Mouse (Mus musculus) left cerebral cortex, postnatal 10 days (tissue): Measurements from ENCODE around the gene Dab2. TPM values are rescaled to one million over a fixed set of nuclear protein-coding genes. Genes with fewer than 3 reads are reported as not detected.

Source experiments
- DNase-seq, 2 experiments: peaks; one replicate each; pipeline ENCODE4 v3.0.0; 2021 to 2022; ENCODE audit warnings: low spot score in 2 of 2, mixed read lengths in 1 of 2; ENCODE audit errors: extremely low spot score in 1 of 2
- intact Hi-C: fragments of 180-260 bp; cut with DNase I; formaldehyde crosslinking; loops from one replicate; pipeline ENCODE4 v1.15.1; 2025
- total RNA-seq, 2 experiments: library from RNA; stranded (reverse); gene quantifications; 2 replicates each; pipeline ENCODE4 v1.2.3; 2021

Gene Dab2
- total RNA-seq: 10 to 100 TPM; 17.0 to 26.1 TPM

DNA sequence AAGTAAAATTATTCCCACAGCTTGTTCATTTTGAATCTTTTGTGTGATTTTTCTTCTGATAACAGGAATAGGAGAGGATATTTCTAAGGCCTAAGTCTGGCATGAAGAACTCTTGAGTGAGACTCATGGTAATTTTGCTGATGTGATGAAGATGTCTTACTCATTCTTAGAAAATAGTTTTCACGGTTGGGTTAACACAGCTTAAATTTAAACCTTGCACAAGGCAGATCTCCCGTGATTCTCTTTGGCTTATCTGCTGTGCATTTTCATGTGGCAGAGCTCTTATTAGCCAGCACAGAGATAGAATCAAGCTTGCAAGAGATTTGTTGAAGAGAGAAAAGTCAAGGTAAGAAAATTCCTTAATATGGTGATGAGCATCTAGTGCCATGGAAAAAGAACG, at the start of gene Dab2:
TSS of gene Dab2 (plus strand) at position 235 of the 400 bp plus-strand sequence.
- intact Hi-C loops: no loop called here
- DNase-seq: no peak

DNA sequence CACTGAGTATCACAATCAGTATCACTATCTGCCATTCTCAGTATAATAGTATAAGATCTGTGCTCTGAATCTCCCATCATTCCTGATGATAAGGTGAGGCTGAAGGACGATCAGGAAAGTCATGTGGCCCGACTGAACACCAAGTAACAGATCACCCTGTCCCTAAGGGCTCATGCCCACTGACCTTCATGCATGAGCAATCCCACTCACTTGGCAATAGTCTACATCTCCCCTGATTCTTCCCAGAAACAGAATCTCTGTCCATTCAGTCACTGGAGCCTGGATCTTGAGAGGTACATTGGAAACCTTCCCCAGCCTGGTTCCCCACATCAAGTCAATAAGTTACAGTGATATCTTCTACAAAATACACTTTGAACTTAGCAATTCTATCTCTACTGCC, 46.1 kb upstream of the Dab2 start:
- intact Hi-C loops: no loop called here
- DNase-seq: no peak

DNA sequence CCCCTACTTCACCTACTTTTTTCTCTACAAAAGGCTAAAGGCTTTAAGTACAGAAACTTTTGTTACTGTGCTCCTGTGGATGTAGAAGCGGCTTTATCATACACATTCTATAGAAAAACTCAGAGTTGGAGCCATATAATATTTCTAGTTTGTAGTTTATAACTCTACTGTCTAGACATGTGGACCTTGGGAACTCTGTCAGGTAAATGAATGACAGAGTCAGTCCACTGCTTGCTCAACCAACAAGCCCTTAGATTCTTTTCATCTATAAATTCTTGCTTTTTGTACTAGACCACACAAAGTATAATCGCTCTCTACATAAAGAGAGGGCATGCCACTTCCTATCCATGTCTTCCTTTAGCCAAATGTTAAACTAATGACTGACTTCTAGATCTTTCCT, 45.2 kb upstream of the Dab2 start:
- DNase-seq: no peak
- intact Hi-C loops: no loop called here

DNA sequence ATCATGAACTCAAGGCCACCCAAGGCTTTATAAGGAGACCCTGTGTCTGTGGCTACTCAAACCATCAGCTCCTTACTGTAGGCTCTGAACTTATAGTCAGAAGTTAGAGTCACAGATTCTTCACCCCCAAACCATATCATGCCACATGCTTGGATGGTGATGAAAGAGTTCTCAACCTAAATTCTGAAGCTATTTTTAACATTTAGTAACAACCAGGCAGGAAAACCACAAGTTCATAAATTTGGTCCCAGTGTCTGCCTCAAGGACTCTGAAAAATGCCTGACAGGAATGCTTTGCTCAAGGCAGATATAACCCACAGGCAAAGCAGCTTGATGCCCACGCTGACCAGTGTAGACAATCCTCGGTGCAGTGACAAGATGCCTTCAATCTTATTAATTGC, 42.5 kb upstream of the Dab2 start:
- DNase-seq: no peak
- intact Hi-C loops: no loop called here

DNA sequence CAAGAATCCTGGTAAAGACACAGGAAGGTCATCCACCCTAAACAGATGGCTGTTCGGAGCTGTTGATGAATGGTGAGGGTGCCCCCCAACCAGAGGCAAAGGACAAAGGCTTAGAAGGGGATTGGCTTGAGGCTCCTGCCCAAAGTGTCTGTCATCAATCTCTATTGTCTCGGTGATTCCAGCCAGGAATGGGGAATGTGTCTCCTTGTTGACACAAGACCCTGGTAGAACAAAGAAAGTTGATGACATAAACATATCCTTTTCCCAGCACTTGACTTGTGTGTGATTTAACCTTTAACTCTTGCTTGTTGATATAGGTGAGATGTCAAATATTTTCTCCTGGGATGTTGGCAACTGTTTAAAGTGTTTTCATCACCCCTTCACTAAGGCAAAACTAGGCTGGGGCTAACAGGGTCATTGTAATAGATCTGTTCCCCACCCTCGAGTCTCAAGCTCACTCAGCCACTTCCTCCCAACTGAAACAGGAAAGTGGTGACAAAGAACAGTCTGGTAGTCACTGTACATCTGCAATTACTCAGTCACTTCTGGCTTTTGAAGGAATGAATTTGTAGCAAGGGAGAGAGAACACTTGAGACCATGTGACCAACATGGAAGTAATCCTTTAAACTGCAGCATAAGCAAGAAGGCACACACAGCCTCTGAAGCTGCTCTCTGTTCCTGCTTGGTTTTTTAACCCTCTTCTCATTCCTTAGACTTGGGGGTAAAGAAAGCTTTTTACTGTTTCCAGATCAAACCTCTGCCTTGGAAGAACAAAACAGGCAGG, 39.4 kb upstream of the Dab2 start:
- DNase-seq: peak in 1 of 2 experiments; percentile 41
- intact Hi-C loops: no loop called here

DNA sequence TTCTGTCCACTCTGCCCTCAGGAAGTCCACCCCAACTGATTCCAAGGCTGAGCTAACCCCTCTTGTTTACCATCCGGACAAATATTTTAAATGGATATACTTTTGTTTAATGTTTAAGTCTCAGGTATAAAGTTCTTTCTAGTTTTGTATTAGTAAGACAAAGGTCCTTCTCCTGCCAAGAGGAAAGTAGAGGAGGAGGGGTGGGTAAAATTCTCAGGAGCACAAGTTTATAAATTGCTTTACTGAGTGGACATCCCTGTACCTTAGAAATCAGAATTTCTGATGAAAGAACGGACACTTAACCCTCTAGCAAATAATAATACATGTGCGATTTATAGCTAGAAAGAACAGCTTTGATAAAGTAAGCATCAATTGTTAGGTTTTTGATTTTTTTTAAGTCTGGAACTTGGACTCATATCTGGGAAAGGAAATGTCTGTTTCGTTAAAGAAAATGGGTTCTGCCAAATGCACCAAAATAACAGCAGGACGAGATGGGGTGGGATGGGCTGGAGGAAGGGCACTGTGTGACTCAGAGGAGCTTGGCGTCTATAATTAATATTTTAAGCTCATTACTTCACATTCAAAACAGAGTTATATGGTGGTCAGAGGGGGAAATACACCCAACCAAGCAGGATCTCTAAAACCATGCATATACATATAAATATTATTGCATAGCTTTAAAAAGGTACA, 38.7 kb upstream of the Dab2 start:
- intact Hi-C loops: no loop called here
- DNase-seq: peak in 1 of 2 experiments; percentile 34

DNA sequence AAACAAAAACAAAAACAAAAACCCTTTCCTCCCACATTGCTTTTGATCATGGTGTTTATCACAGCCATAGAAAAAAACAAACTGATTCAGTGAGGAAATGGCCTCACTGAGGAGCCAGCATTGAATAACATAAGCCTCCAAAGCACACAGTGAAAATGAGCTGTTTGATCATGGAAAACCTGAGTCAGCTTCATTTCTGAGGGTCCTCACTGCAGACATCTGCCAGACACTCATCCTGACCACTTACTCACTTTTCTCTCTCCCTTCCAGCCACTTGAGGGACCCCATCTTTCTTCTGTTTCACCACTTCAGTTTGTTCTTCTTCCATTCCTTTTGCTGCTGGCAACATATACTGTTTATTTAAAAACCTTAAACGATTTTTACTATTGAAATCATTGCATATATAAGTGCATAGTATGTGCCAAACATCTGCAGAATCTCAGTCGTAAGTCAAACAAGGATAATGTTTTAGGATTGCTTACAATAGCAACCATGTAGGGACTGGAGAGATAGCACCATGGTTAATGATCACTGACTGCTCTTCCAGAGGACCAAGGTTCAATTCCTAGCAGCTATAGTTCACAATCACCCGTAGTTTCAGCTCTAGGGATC, 32.3 kb upstream of the Dab2 start:
- DNase-seq: no peak
- intact Hi-C loops: no loop called here

DNA sequence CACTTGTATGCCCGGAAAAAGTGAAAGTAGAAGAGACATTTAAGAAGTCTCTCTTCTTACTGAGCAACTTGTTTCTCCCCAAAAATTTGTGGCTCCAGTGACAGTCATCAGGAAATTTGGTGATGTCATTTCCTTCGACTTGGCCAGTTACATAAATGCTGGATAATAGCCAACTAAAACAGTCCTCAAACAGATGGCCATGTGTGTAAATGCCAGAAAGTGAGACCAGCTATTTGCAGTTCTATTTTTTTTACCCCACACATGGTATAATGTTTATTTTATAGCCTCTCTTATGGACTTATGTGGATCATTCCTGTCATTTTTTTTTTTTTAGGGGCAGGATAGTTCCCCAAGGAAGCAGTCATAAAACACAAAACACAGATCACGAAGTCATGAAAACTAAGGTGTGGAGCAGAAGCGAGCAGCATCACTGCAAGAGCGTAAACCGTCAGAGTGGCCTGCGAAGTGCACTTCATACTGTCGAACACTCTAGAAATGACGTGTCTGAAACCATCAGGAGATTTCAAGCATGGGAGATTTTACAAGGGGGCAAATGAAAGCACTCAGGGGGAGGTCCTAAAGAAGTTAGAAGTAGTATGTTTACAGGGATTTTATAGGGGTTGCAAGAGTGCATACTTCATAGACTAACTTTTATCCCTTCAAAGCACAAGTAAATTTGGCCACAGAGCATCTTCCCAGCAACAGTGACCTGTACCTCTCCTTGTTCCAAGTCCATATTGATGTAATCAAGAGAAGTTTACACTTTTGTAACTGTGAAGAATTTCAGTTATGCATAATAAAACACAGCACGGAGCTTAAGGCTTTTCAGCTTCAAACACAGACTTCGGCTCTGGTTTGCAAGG, 20.8 kb upstream of the Dab2 start:
- intact Hi-C loops: no loop called here
- DNase-seq: no peak

DNA sequence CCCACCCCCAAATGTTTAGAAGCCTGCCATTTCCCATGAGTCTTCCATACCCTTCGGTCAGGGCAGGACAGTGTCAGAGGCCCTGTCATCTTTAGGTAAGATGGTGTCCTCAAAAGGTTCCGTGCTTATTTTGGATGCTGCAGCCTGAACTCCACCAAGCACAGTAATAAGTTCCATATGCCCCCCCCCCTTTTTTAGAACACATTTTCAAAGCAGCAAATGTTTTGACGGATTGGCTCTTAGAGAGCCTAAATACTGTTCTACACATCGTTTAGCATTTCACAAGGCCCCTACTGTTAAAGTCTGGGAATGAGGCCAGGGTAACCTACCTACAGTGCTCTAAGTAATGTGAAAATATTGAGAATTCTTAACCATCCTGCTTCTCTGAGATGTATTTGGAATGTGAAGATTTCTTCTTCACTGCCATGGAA, 19.6 kb upstream of the Dab2 start:
- DNase-seq: peak in 1 of 2 experiments; percentile 34
- intact Hi-C loops: no loop called here

DNA sequence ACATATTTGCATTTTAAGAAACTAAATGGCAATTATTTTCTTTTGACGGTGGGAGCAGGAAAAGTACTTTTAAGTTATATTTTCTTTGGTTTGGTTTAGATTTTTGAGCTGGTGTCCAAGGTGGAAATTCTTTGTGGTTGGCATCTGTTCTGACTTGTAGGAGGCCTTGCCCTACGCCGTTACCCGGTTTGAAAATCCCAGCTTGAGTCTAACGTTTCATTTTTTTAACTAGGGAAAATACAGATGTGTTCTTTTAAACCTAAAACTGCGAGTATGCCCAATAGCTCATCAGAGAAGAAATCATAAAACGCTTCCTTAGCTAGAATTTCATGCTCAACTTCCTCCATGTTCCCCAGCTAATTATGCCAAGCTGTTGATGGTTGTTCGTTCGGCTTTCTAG, 16.3 kb upstream of the Dab2 start:
- DNase-seq: no peak
- intact Hi-C loops: no loop called here

DNA sequence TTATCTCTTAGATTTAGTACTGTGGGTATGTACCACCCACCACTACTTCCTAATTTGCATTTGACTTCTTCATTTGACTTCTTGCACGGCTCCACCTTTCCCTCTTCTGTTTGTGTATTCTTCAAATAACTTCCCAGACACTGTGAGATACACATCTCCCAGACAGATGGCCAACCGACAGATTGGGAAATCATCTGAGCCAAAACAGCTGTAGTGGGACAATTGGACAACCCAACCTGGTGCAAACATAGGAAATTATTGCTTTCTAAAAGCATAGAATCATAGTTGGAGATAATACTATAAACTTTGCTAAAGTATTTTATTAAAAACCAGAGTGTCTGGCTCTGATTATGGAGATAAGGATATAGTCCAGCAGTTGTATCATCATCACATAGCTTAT, 3.5 kb upstream of the Dab2 start:
- DNase-seq: no peak
- intact Hi-C loops: no loop called here

DNA sequence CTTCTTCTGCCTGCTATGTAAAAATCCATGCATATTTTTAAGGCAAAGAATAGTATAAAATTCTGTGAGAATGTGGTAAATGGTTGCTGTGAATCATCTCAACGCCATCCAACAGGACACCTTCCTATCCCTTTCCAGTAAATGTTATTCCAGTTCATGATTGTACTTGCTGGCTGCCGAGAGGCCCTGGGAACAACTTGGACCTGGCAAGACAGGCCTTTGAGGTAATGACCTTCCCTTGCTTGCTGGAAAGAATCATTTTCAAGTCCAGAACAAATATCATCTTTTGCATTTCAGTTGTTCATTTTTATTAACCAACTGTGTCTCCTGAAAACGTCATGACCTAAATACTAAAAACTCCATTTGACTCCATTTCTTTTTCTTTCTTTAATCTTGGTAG, 862 bp upstream of the Dab2 start:
- intact Hi-C loops: no loop called here
- DNase-seq: no peak

DNA sequence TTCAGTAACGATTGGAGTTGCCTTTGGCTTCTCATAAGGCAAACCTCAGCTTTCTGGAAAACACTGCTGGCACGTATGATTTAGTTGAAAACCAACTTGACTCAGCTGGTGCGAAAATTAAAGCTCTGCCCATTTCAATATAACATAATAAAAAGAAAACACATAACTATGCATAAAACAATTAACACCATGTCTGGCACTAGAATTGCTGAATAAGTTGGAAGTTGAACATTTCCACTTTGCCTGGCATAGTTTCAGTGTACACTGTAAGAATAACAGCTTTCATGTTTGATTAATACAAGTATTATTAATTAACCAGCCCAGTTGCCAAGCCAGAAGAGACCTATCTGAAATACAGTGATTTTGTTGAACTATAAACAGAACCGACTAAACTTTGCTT, 2.6 kb downstream of the Dab2 start:
- no peak for DNase-seq
- intact Hi-C loops: no loop called here

DNA sequence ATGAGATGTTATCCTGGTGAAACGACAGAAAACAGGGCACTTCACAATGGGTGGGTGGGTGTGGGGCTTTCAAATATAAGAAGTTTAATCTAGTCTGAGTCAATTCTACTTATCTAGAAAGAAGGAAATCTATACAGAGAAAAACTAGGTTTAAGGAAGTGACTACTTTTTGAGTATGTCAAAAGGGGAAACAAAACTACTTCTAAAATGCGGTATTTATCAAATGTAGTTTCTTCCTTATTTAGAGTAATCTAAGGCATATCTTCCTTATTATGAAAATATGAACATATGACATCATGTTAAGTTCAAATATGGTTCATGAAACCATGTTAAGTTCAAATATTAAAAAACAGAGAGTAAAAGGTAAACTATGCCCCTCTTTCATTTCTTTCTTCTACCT, 4.2 kb downstream of the Dab2 start:
- no peak for DNase-seq
- intact Hi-C loops: no loop called here

DNA sequence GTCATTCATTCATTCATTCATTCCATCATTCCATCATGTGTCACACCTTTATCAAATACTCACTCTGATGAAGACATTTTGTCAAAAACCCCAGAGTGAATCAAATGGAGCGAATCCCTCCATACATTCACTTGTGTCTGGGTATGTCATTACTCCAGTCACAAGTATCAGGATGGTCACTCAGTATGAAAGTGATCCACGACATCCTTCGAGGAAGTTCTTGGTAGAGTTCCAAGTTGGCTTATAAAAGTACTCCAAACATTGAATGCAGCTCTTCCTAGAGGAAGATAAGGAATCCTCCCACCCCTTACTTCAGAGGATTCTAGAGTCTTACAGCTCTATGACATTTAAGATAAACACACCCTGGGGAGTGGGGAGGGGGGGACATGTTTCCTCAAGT, 10.0 kb downstream of the Dab2 start:
- DNase-seq: no peak
- intact Hi-C loops: no loop called here

DNA sequence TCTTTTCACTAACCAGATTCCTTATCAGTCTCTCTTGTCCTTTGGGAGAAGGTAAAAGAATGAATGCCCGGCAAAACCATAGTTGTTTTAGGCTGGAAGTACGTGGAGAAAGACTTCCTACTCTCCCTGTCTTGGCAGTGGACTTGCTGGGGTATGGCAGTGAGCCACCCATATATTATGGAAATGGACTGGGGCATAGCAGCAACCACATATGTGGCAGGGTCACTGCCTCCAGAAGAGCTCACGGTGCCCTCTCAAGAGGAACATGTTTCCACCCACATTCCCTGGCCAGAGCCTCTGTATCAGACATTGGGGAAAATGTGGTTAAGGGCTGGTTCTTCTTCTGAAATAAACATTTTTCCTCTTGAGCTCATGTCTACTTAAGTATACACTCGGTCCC, 10.8 kb downstream of the Dab2 start:
- no peak for DNase-seq
- intact Hi-C loops: no loop called here

DNA sequence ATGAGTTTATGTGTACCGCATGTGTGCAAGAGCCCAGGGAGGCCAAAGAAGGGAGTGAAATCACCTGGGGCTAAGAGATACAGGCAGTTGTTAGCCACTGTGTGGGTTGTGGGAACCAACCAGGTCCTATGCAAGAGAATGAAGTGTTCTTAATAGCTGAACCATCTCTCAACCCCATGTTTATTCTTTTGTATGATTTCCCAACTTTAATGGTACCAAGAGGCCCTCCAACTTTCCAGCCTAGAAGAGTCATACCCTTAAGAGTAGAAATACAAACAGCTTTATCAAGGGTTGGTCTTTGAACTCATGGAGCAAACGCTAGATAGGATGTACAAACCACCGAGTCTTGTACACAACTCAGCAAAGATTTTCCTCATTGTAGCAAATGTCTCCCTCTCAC, 12.8 kb downstream of the Dab2 start:
- intact Hi-C loops: no loop called here
- DNase-seq: no peak

DNA sequence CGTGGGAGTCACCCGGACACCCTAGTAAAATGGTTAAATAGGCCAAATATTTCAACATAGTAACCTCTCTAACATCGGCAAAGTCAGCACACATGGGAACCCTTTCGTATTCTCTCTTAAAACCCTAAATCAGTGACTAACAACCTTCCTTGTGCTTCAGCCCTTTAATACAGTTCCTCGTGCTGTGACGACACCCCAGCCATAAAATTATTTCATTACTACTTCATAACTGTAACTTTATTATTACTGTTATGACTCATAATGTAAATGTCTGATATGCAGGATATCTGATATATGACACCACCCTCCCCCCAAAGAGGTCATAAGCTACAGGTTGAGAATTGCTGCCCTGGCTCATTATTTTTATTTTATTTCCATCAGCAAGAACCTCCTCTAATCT, 19.8 kb downstream of the Dab2 start:
- DNase-seq: no peak
- intact Hi-C loops: no loop called here

DNA sequence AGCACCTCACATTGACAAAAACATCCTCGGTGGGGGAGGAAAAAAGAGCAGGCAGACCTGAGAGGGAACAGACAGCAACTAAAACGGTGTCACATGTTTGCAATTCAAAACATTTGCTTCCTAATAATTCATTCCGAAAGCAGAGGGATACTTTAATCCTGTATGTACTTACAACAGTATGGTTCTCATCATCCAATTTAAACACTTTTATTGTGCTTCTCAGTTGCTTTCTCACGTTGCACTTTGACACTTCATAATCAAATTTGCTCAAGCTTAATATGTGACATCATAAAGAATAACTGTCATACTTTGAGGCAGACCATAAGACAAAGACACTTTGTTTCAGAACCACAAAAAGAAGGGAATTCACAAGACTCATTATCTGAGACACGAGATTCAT, 20.9 kb downstream of the Dab2 start:
- intact Hi-C loops: no loop called here
- DNase-seq: no peak
